Mouse (Mus musculus) right cerebral cortex, postnatal 36 days (tissue): Measurements from ENCODE around the gene Sdk2.

ENCODE experiments used
- DNase-seq, 2 experiments: peaks; one replicate each; pipeline ENCODE4 v3.0.0; 2022; ENCODE audit warnings: low spot score in 2 of 2, mixed read lengths in 1 of 2

Sdk2 gene

GRCm38 (mm10) chr11:114066951-114067762 is at the start of gene Sdk2:
Gene Sdk2, minus strand, starts transcription at chr11:114067046.
- DNase-seq = peak; percentile 76 to 84

GRCm38 (mm10) chr11:114115077-114115476 is 48.2 kb upstream of the Sdk2 start:
- DNase-seq = no peak

DNA sequence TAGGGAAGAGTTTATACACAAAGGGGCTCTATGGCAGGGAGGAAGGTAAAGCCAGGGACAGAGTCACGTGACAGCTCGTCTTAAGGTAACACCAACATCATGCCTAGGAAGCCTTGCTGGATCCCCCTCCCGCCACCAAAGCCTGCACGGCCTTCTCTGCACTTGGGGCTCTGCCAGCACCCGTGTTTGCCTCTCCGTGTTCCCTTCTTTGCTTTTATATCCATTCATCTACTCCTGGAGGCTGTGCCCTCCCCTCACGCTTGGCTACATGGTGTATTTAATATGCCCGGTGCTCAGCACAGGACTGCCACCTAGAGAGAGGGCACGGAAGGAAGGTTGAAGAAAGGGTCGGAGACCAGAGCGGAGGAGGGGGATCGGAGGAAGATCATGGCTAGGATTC is 47.8 kb upstream of the Sdk2 start:
- DNase-seq = no peak

DNA sequence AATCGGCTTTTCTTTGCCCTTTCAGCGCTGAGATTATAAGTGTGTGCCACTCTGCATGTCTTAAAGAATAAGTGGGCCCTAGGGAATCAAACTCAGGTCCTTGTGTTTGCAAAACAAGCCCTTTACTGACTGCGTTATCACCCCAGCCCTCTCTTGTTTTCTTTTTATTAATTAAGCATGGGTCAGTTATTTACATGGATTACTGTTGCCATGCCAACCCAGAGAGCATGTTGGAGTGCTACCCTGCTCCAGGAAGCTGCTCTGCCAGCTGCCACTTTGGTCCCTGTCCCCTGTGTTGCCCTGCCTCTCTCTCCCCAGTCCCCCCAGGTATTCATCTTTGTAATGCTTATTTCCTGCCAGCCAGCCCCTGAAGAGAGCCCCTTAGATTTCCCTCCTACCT is 44.0 kb upstream of the Sdk2 start:
- DNase-seq = no peak

DNA sequence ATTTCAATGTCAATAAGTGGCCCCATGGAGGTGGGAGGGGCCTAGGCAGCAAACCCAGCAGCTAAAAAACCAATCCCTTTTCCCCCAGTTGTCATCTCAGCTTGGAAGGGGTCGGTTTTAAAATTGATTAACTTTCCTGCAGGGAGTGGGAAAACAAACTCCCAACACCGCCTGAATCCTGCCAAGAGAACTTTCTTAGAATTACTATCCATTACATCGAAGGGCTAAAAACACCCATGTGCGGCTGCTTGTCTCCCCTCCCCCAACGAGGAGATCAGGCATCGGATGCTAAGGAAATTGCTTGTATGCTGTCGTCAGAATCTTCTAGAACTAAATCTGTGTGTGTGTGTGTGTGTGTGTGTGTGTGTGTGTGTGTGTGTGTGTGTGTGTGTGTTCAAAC is 26.8 kb upstream of the Sdk2 start:
- DNase-seq = no peak

- no peak for DNase-seq
Observed at GRCm38 (mm10) chr11:114093175-114093574, 26.3 kb upstream of the Sdk2 start.

DNA sequence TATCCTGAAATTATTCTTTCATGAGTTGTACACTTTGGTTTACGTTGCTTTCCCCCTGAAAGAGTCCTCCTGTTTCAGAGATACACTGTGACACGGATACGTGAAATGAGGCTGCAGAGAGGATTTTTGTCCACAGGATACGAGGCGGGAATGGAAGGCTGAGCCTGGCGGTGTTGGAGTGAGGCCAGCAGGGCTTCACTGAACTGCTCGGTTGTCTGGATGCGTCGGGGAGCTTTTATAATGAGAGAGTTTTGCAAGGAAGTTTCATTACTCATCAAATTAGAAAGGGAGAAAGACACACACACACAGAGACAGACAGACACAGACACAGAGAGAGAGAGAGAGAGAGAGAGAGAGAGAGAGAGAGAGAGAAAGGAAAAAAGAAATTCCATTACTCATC is 13.8 kb upstream of the Sdk2 start:
- DNase-seq = no peak

DNA sequence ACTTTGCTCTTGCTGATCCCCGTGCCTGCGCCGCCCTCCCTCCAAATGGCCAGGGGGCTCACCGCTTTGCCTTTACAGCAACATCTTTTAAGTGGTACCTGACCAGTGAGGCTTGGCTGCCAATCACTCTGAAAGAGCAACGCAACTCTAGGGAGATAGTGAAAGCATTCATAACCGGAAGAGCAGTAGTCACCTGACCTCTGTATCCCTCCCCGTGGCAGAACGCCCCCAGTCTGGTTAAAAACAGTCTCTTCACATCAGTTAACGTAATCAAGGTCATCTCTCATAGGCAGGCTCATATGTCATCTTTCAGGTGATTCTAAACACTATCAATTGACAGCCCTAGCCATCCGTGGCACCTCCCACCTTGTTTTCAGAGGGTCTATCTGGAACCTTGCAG is 5.8 kb upstream of the Sdk2 start:
- DNase-seq = no peak

GRCm38 (mm10) chr11:114071998-114072397 is 5.2 kb upstream of the Sdk2 start:
- no peak for DNase-seq

DNA sequence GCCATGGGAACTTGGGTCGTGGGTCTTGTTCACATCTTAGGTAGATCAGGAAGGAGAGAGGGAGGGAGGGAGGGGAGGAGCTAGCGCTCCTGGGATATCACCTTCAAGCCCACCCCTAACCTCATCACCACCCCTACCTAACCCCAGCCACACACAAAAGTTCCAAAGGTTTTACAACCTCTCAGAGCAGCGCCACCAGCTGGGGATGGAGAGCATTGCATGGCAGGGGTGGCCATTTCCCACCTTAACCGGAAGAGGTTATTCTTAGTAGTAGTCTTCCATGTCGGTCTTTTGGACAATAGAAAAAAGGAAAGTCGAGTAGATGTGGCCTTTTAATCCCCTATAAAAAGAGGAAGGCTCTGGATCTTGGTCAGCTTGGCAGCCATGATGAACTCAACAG is 4.0 kb upstream of the Sdk2 start:
- DNase-seq = no peak

GRCm38 (mm10) chr11:114070131-114070530 is 3.3 kb upstream of the Sdk2 start:
- DNase-seq = peak; percentile 37 to 55

DNA sequence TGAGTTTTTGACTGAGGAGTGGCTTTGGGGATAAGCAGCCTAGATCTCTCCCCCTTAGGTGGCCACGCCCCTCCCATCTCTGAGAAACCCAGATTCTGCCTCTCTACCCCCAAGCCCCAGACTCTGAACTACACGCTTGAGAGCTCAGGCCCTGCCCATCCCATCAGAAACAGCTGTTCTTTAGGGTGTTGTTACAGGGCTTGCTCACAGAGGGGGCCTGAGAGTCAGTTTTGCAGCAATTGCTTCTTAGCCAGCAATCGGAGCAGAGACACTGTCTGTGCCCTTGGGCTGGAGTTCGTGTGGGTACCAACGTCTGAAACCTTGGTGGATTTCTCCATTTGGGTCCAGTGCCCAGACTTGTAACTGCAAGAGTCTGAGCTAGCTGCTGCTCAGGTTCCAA is 1.5 kb upstream of the Sdk2 start:
- peak; percentile 29 to 35 for DNase-seq

GRCm38 (mm10) chr11:114066098-114066950 is 522 bp downstream of the Sdk2 start:
- no peak for DNase-seq

DNA sequence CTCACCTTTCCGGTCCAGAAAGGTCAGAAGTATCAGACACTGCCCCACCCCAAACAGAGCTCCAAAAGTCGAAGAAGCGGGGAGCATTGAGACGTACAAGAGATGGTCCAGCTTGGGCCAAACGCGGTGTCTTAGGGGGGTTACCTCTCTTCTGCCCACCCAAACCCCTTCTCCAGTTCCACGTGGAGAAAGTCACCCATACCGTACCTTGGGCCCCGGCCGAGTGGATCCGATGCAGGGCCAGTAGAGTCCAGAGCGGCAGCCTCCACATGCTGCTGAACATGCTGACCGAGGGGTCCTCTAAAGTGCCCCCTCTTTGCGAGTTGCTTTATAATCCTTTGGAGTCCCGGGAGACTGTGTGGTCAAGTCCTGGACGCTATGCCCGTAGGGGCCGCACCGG is 1.2 kb downstream of the Sdk2 start:
- no peak for DNase-seq

GRCm38 (mm10) chr11:114064871-114065388 is 1.9 kb downstream of the Sdk2 start:
- DNase-seq = no peak

DNA sequence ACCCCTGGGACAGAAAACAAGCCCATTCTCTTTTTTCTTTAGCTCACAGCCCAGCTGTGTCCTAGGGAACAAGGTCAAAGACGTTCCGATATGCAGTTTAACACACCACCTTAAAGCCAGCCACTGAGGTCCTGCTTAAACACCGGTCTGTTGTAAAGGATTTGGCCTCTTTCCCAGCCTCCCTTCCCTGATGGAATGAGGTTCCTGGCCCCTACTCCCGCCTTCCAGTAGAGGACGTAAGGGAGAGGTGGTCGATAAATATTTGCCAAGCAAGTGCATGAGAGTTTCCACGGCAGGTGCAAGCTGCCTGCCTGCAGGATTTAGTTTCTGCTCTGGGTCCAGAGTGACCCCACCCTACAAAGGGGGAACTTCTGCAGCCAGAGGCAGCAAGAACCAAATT is 4.9 kb downstream of the Sdk2 start:
- no peak for DNase-seq

- no peak for DNase-seq
Observed at GRCm38 (mm10) chr11:114061265-114061664, 5.6 kb downstream of the Sdk2 start.

- DNase-seq = no peak
Observed at GRCm38 (mm10) chr11:114056351-114056750, 10.5 kb downstream of the Sdk2 start.

DNA sequence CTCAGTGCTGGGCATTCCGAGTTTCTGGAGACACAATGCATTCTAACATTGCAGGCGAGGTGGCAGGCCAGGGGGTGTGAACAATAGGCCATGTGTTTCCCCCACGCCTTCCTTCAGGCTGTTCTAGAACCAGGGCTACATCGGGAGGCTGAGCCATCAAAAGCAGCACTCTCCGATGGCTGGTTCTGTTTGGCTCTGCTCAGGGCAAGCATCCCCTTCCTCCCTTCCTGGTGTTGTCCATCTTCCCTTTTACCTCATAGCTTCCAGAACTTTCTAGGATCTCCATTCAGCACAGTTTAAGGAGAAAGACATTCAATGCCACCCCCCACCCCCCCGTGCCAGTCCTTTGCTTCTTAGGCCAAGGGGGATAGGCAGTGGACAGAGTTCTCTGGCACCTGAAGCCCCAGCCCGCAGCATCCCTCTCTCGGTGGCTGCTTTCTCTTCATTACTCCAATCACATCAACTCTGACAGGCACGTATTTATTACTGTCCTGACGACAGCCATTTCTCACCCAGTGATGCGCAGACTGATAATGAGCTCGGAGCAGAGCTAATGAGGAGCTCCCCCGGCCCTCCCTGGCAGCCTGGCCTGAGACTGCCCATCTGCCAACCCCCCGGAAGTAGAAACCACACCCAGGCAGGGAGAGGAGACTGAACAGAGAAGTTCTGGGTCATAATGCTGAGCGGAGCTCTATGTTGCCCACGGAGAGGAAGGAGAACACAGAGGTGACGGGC is 12.1 kb downstream of the Sdk2 start:
- DNase-seq = no peak

GRCm38 (mm10) chr11:114051361-114051760 is 15.5 kb downstream of the Sdk2 start:
- DNase-seq = no peak

DNA sequence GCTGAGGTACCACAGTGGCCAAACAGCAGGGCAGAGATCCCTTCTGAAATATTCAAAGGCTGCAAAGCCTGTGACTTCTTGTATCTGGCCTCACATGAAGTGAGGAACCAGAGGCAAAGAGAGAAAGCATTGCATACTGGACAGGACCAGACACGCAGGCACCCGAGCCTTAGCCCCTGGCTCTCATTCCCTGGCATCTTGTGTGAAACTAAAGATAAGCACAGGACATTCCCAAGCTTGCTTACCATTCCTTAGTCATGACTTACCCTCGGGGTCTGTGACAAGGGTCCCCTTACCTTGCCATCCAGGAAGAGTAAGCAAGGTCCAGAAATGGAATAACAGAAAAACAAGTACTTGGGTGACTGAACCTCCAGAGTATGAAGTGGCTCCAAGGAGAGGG is 16.3 kb downstream of the Sdk2 start:
- no peak for DNase-seq

DNA sequence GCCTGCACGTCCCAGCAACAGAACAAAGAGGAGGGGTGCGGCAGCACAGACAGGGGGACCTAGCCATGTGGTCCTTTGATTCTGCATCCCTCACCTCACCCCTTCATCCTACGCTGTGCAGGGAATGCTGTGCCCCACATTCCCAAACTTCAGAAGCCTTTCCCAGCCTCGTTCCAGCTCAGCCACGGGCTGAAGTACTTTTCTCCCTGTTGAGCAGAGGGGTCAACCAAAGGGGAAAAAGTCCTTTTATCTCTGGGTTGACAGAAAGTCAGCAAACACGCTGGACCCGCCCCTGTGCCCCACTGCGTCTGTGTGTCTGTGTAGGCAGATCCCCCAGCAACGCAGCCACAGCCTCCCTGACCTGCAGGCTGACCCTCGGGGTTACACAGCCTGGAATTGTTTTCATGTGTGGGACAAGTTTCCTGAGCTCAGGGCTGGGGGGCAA is 18.9 kb downstream of the Sdk2 start:
- DNase-seq = no peak
